Mouse (Mus musculus): Measurements from ENCODE around the gene Nle1. TPM values are rescaled to one million over a fixed set of nuclear protein-coding genes. Genes with fewer than 3 reads are reported as not detected.

Nle1 gene
- polyA plus RNA-seq, 1 experiment, result 3.8 TPM

DNA sequence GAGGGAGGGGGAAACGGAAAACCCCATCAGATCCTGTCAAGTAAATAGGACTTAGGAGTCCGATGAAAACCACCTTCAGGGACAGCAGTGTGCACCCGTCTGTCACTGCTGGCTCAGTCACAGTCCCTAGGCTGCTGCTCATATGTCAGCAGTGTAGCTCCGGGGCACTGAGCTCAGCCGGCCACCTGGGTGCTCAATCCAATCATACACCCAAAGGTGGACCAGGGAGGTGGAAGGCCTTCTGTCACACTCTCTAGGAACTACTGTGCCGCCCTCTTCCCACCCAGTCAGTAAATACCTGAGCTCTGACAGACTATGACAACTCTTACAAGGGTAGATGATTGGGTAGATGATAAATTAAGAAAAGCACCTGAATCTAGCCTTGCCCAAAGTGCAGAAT, 47.5 kb downstream of the Nle1 start:
- no peak for TF ChIP-seq POLR2A (IDR thresholded peaks at IDR 0.05; ENCODE audit: borderline replicate concordance, low read depth, low read length)
- no peak for TF ChIP-seq CTCF (IDR thresholded peaks at IDR 0.05; ENCODE audit: low read depth, low read length)
- Histone ChIP-seq H3K27ac (ENCODE audit: insufficient read depth, low read depth, low read length) (no peak overlapping the region), H3K4me3 (ENCODE audit: insufficient read depth, low read length) (no peak overlapping the region), H3K4me1 (ENCODE audit: control insufficient read depth, insufficient read depth, low read length) (no peaks in the 10 kb centered on the region)

DNA sequence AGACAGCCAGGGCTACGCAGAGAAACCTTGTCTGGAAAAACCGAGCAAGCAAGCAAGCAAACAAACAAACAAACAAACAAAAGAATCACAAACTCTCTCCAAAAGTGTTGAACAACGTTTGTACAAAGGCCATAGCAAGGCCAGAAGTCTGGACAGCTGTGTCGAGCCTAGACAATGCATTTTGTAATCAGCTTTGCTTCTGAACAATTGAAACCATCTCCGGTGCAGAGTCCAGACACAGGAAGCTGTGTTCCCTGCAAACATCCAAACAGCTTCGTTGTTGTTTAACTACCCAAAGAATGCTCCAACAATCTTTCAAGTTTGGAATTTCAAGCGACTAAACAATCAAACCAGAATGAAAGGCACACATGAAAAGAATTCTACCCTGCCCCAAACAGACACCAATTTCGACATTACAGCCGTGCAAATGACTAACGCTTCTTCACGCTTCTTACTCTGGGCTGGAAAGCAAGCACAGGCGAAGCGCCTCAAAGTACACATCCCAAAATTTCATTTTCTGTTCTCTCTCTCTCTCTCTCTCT, 50.8 kb downstream of the Nle1 start:
- TF ChIP-seq CTCF (IDR thresholded peaks at IDR 0.05; ENCODE audit: low read depth, low read length) (no peak), POLR2A (IDR thresholded peaks at IDR 0.05; ENCODE audit: borderline replicate concordance, low read depth, low read length) (no peak)
- H3K4me1 ChIP-seq (ENCODE audit: control insufficient read depth, insufficient read depth, low read length), result no peaks in the 10 kb centered on the region
- H3K4me3 ChIP-seq (ENCODE audit: insufficient read depth, low read length), result no peak overlapping the region
- no peak overlapping the region for H3K27ac ChIP-seq (ENCODE audit: insufficient read depth, low read depth, low read length)

DNA sequence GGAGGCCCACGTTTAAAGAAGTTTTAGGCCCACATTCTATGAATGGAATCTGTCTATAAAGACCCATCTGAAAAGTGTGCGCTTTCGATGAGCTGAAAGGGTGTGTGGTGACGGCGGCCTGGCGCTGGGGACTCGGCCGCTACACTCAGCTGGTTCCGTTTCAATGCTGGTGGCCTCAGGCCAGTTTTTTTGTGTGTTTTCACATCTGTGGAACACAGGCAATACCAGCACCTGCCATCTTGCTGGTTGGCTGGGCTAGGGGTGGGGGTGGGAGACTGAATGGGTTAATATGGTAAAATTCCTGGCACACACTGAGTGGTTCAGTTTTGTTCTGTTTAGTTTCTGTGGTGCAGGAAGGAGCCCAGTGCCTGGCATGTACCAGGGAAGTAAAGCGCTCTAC, 52.2 kb downstream of the Nle1 start:
- H3K27ac ChIP-seq (ENCODE audit: insufficient read depth, low read depth, low read length), result no peak overlapping the region
- no peak overlapping the region for H3K4me3 ChIP-seq (ENCODE audit: insufficient read depth, low read length)
- no peak for TF ChIP-seq CTCF (IDR thresholded peaks at IDR 0.05; ENCODE audit: low read depth, low read length)
- TF ChIP-seq POLR2A (IDR thresholded peaks at IDR 0.05; ENCODE audit: borderline replicate concordance, low read depth, low read length), result no peak
- H3K4me1 ChIP-seq (ENCODE audit: control insufficient read depth, insufficient read depth, low read length), result no peaks in the 10 kb centered on the region

DNA sequence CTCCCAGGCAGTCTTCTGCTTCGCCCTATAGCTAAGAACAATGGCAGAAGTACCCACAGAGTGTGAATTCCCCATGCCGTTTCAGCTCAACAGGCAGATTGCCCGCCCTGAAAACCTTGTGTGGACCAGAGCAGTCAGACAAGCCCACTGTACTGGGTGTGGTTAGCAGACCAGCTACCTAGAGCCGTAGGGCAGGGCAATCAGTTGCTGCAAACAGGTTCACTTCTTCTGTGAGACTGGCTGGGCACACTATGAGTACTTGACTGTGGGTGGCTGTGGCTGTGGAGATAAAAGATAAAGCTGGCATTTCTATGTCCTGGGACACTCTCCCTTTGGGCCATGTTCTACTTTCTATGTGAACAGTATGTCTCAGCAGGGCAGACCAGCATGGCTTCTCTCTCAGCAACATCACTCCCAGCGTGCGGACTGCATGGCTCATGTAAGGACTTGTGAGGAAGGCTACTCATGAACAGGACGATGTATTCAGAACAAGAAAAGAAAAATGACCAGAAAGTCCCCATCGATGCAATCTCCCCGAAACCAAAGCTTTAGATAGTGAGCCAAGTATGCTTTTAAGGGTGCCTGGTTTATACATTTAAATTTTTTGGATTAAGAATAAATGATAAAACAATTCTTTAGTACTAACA, 52.8 kb downstream of the Nle1 start:
- no peak for TF ChIP-seq POLR2A (IDR thresholded peaks at IDR 0.05; ENCODE audit: borderline replicate concordance, low read depth, low read length)
- TF ChIP-seq CTCF (IDR thresholded peaks at IDR 0.05; ENCODE audit: low read depth, low read length), result no peak
- no peak overlapping the region for H3K27ac ChIP-seq (ENCODE audit: insufficient read depth, low read depth, low read length)
- no peak overlapping the region for H3K4me3 ChIP-seq (ENCODE audit: insufficient read depth, low read length)
- no peaks in the 10 kb centered on the region for H3K4me1 ChIP-seq (ENCODE audit: control insufficient read depth, insufficient read depth, low read length)

DNA sequence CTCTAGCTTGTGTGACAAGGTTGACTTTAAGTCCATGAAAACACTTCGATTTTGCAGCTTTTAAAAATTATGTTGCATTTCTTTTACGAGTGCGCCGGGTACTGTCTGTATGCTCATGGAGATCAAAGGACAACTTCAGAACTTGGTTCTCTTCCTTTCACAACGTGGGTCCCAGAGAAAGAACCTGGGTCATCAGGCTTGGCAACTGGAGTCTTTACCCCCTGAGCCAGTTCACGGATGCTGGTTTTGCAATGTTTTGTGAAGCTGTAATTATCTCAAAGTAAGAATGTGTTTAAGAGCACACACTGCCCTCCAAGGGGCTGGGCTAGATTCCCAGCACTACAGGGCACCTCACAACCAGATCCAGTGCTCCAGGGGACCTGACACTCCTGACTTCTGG, 54.1 kb downstream of the Nle1 start:
- no peaks in the 10 kb centered on the region for H3K4me1 ChIP-seq (ENCODE audit: control insufficient read depth, insufficient read depth, low read length)
- TF ChIP-seq CTCF (IDR thresholded peaks at IDR 0.05; ENCODE audit: low read depth, low read length), result no peak
- TF ChIP-seq POLR2A (IDR thresholded peaks at IDR 0.05; ENCODE audit: borderline replicate concordance, low read depth, low read length), result no peak
- no peak overlapping the region for H3K27ac ChIP-seq (ENCODE audit: insufficient read depth, low read depth, low read length)
- H3K4me3 ChIP-seq (ENCODE audit: insufficient read depth, low read length), result no peak overlapping the region

DNA sequence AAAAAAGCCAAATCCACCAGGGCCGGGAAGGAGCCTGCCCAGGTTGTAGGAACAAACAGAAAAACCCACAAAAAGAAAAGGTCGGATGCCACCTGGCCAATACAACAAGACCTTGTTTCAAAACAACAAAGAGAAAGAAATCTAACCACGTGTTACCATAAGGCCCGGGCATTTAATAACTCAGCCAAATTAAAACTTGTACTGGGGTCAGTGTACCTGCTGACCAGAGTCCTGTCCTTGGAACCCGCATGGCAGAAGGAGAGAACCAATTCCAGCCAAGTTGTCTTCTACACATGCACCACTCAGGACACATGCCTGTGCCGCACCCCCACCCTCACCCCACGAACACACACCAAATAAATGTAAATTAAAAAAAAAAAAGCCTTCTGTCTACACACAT, 55.3 kb downstream of the Nle1 start:
- H3K4me3 ChIP-seq (ENCODE audit: insufficient read depth, low read length), result no peak overlapping the region
- no peak for TF ChIP-seq CTCF (IDR thresholded peaks at IDR 0.05; ENCODE audit: low read depth, low read length)
- TF ChIP-seq POLR2A (IDR thresholded peaks at IDR 0.05; ENCODE audit: borderline replicate concordance, low read depth, low read length), result no peak
- no peak overlapping the region for H3K27ac ChIP-seq (ENCODE audit: insufficient read depth, low read depth, low read length)
- no peaks in the 10 kb centered on the region for H3K4me1 ChIP-seq (ENCODE audit: control insufficient read depth, insufficient read depth, low read length)

DNA sequence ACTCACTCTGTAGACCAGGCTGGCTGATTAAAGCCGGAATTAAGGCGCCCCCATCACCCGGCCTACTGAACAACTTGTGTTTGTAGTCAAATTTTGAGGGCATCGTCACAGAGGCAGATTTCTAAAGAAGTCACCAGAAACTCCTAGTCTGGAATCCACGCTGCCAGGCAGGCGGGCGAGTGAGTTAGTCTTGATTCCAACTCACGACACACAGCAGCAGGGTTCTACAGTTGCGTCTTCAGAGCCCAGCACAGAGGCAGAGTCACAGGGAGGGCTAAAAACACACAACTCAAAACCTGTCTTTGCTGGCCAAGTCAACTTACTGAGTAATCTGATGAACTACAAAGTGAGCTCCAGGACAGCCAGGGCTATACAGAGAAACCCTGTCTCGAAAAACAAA, 55.7 kb downstream of the Nle1 start:
- TF ChIP-seq POLR2A (IDR thresholded peaks at IDR 0.05; ENCODE audit: borderline replicate concordance, low read depth, low read length), result no peak
- no peak for TF ChIP-seq CTCF (IDR thresholded peaks at IDR 0.05; ENCODE audit: low read depth, low read length)
- Histone ChIP-seq H3K4me1 (ENCODE audit: control insufficient read depth, insufficient read depth, low read length) (no peaks in the 10 kb centered on the region), H3K27ac (ENCODE audit: insufficient read depth, low read depth, low read length) (no peak overlapping the region), H3K4me3 (ENCODE audit: insufficient read depth, low read length) (no peak overlapping the region)

DNA sequence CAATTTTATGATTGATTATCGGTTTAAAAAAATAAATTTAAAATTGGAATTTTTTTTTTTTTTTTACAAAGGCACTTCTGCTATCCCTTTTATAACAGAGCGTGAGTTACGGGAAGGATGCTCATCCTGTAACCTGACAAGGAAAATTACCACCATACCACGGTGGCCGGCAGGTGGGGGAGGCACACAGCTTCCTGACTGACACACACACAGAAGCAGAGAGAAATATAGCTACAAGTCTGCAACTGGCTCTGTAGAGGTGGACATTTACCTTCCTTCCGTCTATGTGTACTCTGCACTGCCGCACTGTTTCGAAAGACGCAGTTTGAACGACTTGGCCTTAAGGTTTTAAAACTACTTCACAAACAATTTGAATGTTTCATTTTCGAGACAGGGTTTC, 56.1 kb downstream of the Nle1 start:
- no peak for TF ChIP-seq CTCF (IDR thresholded peaks at IDR 0.05; ENCODE audit: low read depth, low read length)
- TF ChIP-seq POLR2A (IDR thresholded peaks at IDR 0.05; ENCODE audit: borderline replicate concordance, low read depth, low read length), result no peak
- H3K4me1 ChIP-seq (ENCODE audit: control insufficient read depth, insufficient read depth, low read length), result no peaks in the 10 kb centered on the region
- H3K4me3 ChIP-seq (ENCODE audit: insufficient read depth, low read length), result no peak overlapping the region
- H3K27ac ChIP-seq (ENCODE audit: insufficient read depth, low read depth, low read length), result no peak overlapping the region

Other genes starting within 250 kb of the Nle1 start
- 0.51 and 0.60 TPM in 2 replicates for gene Cct6b, start 144.1 kb downstream of the Nle1 start, polyA plus RNA-seq (2012; ENCODE audit: insufficient read depth, insufficient read length, missing spikeins)
- 20.4 and 23.4 TPM in 2 replicates for gene Zfp830, start 144.1 kb downstream of the Nle1 start, polyA plus RNA-seq (2012; ENCODE audit: insufficient read depth, insufficient read length, missing spikeins)
- gene Lig3, start 127.3 kb downstream of the Nle1 start, polyA plus RNA-seq (2012; ENCODE audit: insufficient read depth, insufficient read length, missing spikeins), result 6.6 and 9.0 TPM in 2 replicates
- 11.7 and 12.7 TPM in 2 replicates for gene Rffl, start 37.2 kb downstream of the Nle1 start, polyA plus RNA-seq (2012; ENCODE audit: insufficient read depth, insufficient read length, missing spikeins)
- 14.8 and 16.4 TPM in 2 replicates for gene Rad51d, start 17.8 kb downstream of the Nle1 start, polyA plus RNA-seq (2012; ENCODE audit: insufficient read depth, insufficient read length, missing spikeins)
- gene Fndc8, start 16.3 kb downstream of the Nle1 start, polyA plus RNA-seq (2012; ENCODE audit: insufficient read depth, insufficient read length, missing spikeins), result not detected in 2 replicates
- not detected in 2 replicates for gene Unc45b, start 2.1 kb upstream of the Nle1 start, polyA plus RNA-seq (2012; ENCODE audit: insufficient read depth, insufficient read length, missing spikeins)
- 97.8 and 116 TPM in 2 replicates for gene Slfn5, start 42.9 kb upstream of the Nle1 start, polyA plus RNA-seq (2012; ENCODE audit: insufficient read depth, insufficient read length, missing spikeins)
- gene Slfn9, start 83.4 kb upstream of the Nle1 start, polyA plus RNA-seq (2012; ENCODE audit: insufficient read depth, insufficient read length, missing spikeins), result 19.8 and 21.1 TPM in 2 replicates
- 63.6 and 69.5 TPM in 2 replicates for gene Slfn8, start 112.4 kb upstream of the Nle1 start, polyA plus RNA-seq (2012; ENCODE audit: insufficient read depth, insufficient read length, missing spikeins)
- gene Slfn2, start 156.7 kb upstream of the Nle1 start, polyA plus RNA-seq (2012; ENCODE audit: insufficient read depth, insufficient read length, missing spikeins), result 346 and 355 TPM in 2 replicates
- 12.5 and 15.4 TPM in 2 replicates for gene Slfn1, start 208.4 kb upstream of the Nle1 start, polyA plus RNA-seq (2012; ENCODE audit: insufficient read depth, insufficient read length, missing spikeins)

All from bone marrow macrophage, adult 2 months (primary cell).